Mouse (Mus musculus): Measurements from ENCODE around the gene Cgnl1. TPM values are rescaled to one million over a fixed set of nuclear protein-coding genes. Genes with fewer than 3 reads are reported as not detected.
A peak's percentile ranks its signal among the peaks of the same experiment; 100 is the strongest.

Cgnl1 gene
- polyA plus RNA-seq, 1 experiment from 2014 or later: 8.9 TPM

GRCm38 (mm10) chr9:71660540-71660939, 110.9 kb downstream of the Cgnl1 start:
- Histone ChIP-seq H3K9ac (no peak overlapping the region), H3K4me2 (no peak overlapping the region), H3K4me1 (replicated peaks) (peaks cover 17% of the 10 kb centered on the region), H3K27me3 (no peaks in the 10 kb centered on the region), H3K36me3 (no peaks in the 10 kb centered on the region), H3K27ac (no peak overlapping the region), H3K9me3 (no peaks in the 10 kb centered on the region), H3K4me3 (no peak overlapping the region)
- WGBS: 58% methylated on average over 9 of the region's 9 CpGs
- ATAC-seq (ENCODE audit: low FRiP score): no peak

- Histone ChIP-seq H3K4me3 (no peak overlapping the region), H3K27me3 (peaks cover 4% of the 10 kb centered on the region; the same call in 1 of the 2 replicates), H3K36me3 (no peaks in the 10 kb centered on the region), H3K4me2 (no peak overlapping the region), H3K27ac (no peak overlapping the region), H3K4me1 (replicated peaks) (peaks cover 17% of the 10 kb centered on the region), H3K9ac (no peak overlapping the region), H3K9me3 (no peaks in the 10 kb centered on the region)
- WGBS: 52% methylated on average over 5 of the region's 5 CpGs
- no peak for ATAC-seq (ENCODE audit: low FRiP score)
Measured at GRCm38 (mm10) chr9:71659681-71660080, 111.7 kb downstream of the Cgnl1 start.

- H3K27me3 ChIP-seq: peaks cover 4% of the 10 kb centered on the region; the same call in 1 of the 2 replicates
- no peaks in the 10 kb centered on the region for H3K9me3 ChIP-seq
- H3K36me3 ChIP-seq: no peaks in the 10 kb centered on the region
- H3K9ac ChIP-seq: no peak overlapping the region
- 96% methylated on average over 1 of the region's 1 CpGs for WGBS
- H3K4me3 ChIP-seq: no peak overlapping the region
- H3K4me1 ChIP-seq (replicated peaks): peaks cover 13% of the 10 kb centered on the region
- no peak overlapping the region for H3K27ac ChIP-seq
- no peak overlapping the region for H3K4me2 ChIP-seq
- no peak for ATAC-seq (ENCODE audit: low FRiP score)
Measured at GRCm38 (mm10) chr9:71657199-71657598, 114.2 kb downstream of the Cgnl1 start.

GRCm38 (mm10) chr9:71654861-71655260, 116.5 kb downstream of the Cgnl1 start:
- Histone ChIP-seq H3K4me2 (no peak overlapping the region), H3K27ac (no peak overlapping the region), H3K36me3 (no peaks in the 10 kb centered on the region), H3K4me1 (replicated peaks) (peaks cover 6% of the 10 kb centered on the region), H3K9ac (no peak overlapping the region), H3K27me3 (peaks cover 4% of the 10 kb centered on the region; the same call in 1 of the 2 replicates), H3K4me3 (no peak overlapping the region), H3K9me3 (no peaks in the 10 kb centered on the region)
- no peak for ATAC-seq (ENCODE audit: low FRiP score)
- 93% methylated on average over 3 of the region's 3 CpGs for WGBS

GRCm38 (mm10) chr9:71646115-71646514, 125.3 kb downstream of the Cgnl1 start:
- Histone ChIP-seq H3K9me3 (no peaks in the 10 kb centered on the region; the same call in 1 of the 2 replicates), H3K36me3 (no peaks in the 10 kb centered on the region), H3K4me1 (replicated peaks) (no peaks in the 10 kb centered on the region; the same call in 1 of the 2 replicates), H3K27ac (no peak overlapping the region), H3K9ac (no peak overlapping the region), H3K4me3 (no peak overlapping the region), H3K4me2 (no peak overlapping the region), H3K27me3 (no peaks in the 10 kb centered on the region)
- 32% methylated on average over 6 of the region's 6 CpGs for WGBS
- ATAC-seq (ENCODE audit: low FRiP score): no peak

GRCm38 (mm10) chr9:71643611-71644010, 127.8 kb downstream of the Cgnl1 start:
- ATAC-seq (ENCODE audit: low FRiP score): no peak
- Histone ChIP-seq H3K9me3 (no peaks in the 10 kb centered on the region; the same call in 1 of the 2 replicates), H3K4me1 (replicated peaks) (no peaks in the 10 kb centered on the region; the same call in 1 of the 2 replicates), H3K4me3 (no peak overlapping the region), H3K9ac (no peak overlapping the region), H3K27me3 (no peaks in the 10 kb centered on the region), H3K36me3 (no peaks in the 10 kb centered on the region), H3K4me2 (no peak overlapping the region), H3K27ac (no peak overlapping the region)
- 96% methylated on average over 4 of the region's 4 CpGs for WGBS

GRCm38 (mm10) chr9:71642270-71642669, 129.1 kb downstream of the Cgnl1 start:
- no peak overlapping the region for H3K4me3 ChIP-seq
- H3K9me3 ChIP-seq: no peaks in the 10 kb centered on the region; the same call in 1 of the 2 replicates
- H3K27me3 ChIP-seq: no peaks in the 10 kb centered on the region
- no peak overlapping the region for H3K4me2 ChIP-seq
- no peak overlapping the region for H3K9ac ChIP-seq
- H3K4me1 ChIP-seq (replicated peaks): peaks cover 4% of the 10 kb centered on the region
- no peaks in the 10 kb centered on the region for H3K36me3 ChIP-seq
- 93% methylated on average over 3 of the region's 3 CpGs for WGBS
- ATAC-seq (ENCODE audit: low FRiP score): no peak
- no peak overlapping the region for H3K27ac ChIP-seq

GRCm38 (mm10) chr9:71640361-71640927, 131.0 kb downstream of the Cgnl1 start:
- Histone ChIP-seq H3K27ac (no peak overlapping the region), H3K9me3 (no peaks in the 10 kb centered on the region; the same call in 1 of the 2 replicates), H3K4me1 (replicated peaks) (peaks cover 21% of the 10 kb centered on the region), H3K9ac (no peak overlapping the region), H3K4me2 (no peak overlapping the region), H3K27me3 (no peaks in the 10 kb centered on the region), H3K4me3 (no peak overlapping the region), H3K36me3 (no peaks in the 10 kb centered on the region)
- ATAC-seq (ENCODE audit: low FRiP score): no peak
- 73% methylated on average over 4 of the region's 4 CpGs for WGBS

GRCm38 (mm10) chr9:71638198-71638597, 133.2 kb downstream of the Cgnl1 start:
- no peak overlapping the region for H3K4me2 ChIP-seq
- H3K9me3 ChIP-seq: no peaks in the 10 kb centered on the region; the same call in 1 of the 2 replicates
- no peaks in the 10 kb centered on the region for H3K27me3 ChIP-seq
- H3K4me3 ChIP-seq: no peak overlapping the region
- no peak overlapping the region for H3K27ac ChIP-seq
- 67% methylated on average over 11 of the region's 11 CpGs for WGBS
- H3K9ac ChIP-seq: no peak overlapping the region
- no peaks in the 10 kb centered on the region for H3K36me3 ChIP-seq
- peaks cover 22% of the 10 kb centered on the region for H3K4me1 ChIP-seq (replicated peaks)
- no peak for ATAC-seq (ENCODE audit: low FRiP score)

- H3K4me1 ChIP-seq (replicated peaks): peaks cover 22% of the 10 kb centered on the region
- no peaks in the 10 kb centered on the region for H3K36me3 ChIP-seq
- no peaks in the 10 kb centered on the region for H3K27me3 ChIP-seq
- WGBS: 75% methylated on average over 1 of the region's 1 CpGs
- no peak overlapping the region for H3K9ac ChIP-seq
- no peak overlapping the region for H3K4me2 ChIP-seq
- no peaks in the 10 kb centered on the region for H3K9me3 ChIP-seq
- peak overlapping the region; percentile 55 for H3K27ac ChIP-seq
- H3K4me3 ChIP-seq: no peak overlapping the region
- ATAC-seq (ENCODE audit: low FRiP score): peak; percentile 57
Measured at GRCm38 (mm10) chr9:71636854-71637253, 134.5 kb downstream of the Cgnl1 start.

- H3K9me3 ChIP-seq: no peaks in the 10 kb centered on the region
- no peaks in the 10 kb centered on the region for H3K27me3 ChIP-seq
- peaks cover 22% of the 10 kb centered on the region for H3K4me1 ChIP-seq (replicated peaks)
- WGBS: 66% methylated on average over 1 of the region's 1 CpGs
- no peaks in the 10 kb centered on the region for H3K36me3 ChIP-seq
- H3K4me2 ChIP-seq: no peak overlapping the region
- no peak overlapping the region for H3K27ac ChIP-seq
- no peak overlapping the region for H3K9ac ChIP-seq
- ATAC-seq (ENCODE audit: low FRiP score): no peak
- H3K4me3 ChIP-seq: no peak overlapping the region
Measured at GRCm38 (mm10) chr9:71635627-71636026, 135.8 kb downstream of the Cgnl1 start.

GRCm38 (mm10) chr9:71634916-71635315, 136.5 kb downstream of the Cgnl1 start:
- no peaks in the 10 kb centered on the region for H3K27me3 ChIP-seq
- no peaks in the 10 kb centered on the region for H3K9me3 ChIP-seq
- H3K27ac ChIP-seq: no peak overlapping the region
- H3K4me3 ChIP-seq: no peak overlapping the region
- H3K9ac ChIP-seq: no peak overlapping the region
- peaks cover 22% of the 10 kb centered on the region for H3K4me1 ChIP-seq (replicated peaks)
- 80% methylated on average over 2 of the region's 2 CpGs for WGBS
- H3K36me3 ChIP-seq: no peaks in the 10 kb centered on the region
- no peak overlapping the region for H3K4me2 ChIP-seq
- ATAC-seq (ENCODE audit: low FRiP score): no peak

- Histone ChIP-seq H3K9me3 (no peaks in the 10 kb centered on the region), H3K27me3 (no peaks in the 10 kb centered on the region), H3K36me3 (no peaks in the 10 kb centered on the region), H3K4me3 (no peak overlapping the region), H3K4me1 (replicated peaks) (no peaks in the 10 kb centered on the region; the same call in 1 of the 2 replicates), H3K9ac (no peak overlapping the region), H3K27ac (no peak overlapping the region), H3K4me2 (no peak overlapping the region)
- ATAC-seq (ENCODE audit: low FRiP score): no peak
- 52% methylated on average over 6 of the region's 6 CpGs for WGBS
Measured at GRCm38 (mm10) chr9:71628921-71629320, 142.5 kb downstream of the Cgnl1 start.
